Mouse (Mus musculus) layer of hippocampus, adult 2 months (tissue): Measurements from ENCODE around the gene Mlxip. TPM values are rescaled to one million over a fixed set of nuclear protein-coding genes. Genes with fewer than 3 reads are reported as not detected.

ENCODE experiments used
- DNase-seq, 2 experiments: peaks; one replicate each; pipeline ENCODE4 v3.0.0; 2022; ENCODE audit warnings: low spot score in 2 of 2
- H3K27ac ChIP-seq: fragments of 200-600 bp; 2 replicates; pipeline ENCODE4 v1.8.1; 2022
- H3K4me3 ChIP-seq: fragments of 200-600 bp; 2 replicates; pipeline ENCODE4 v1.8.1; 2022; ENCODE audit warnings: mild to moderate bottlenecking
- CTCF ChIP-seq: fragments of 200-600 bp; conservative IDR thresholded peaks from 2 replicates; pipeline ENCODE4 v1.8.1; 2022; ENCODE audit warnings: antibody characterized with exemption, mild to moderate bottlenecking, moderate library complexity
- total RNA-seq, 2 experiments: library from RNA; stranded (reverse); gene quantifications; 2 replicates each; pipeline ENCODE4 v1.2.3; 2021

The Mlxip gene
- total RNA-seq, 2 experiments from 2014 or later: 17.7 to 18.3 TPM

DNA sequence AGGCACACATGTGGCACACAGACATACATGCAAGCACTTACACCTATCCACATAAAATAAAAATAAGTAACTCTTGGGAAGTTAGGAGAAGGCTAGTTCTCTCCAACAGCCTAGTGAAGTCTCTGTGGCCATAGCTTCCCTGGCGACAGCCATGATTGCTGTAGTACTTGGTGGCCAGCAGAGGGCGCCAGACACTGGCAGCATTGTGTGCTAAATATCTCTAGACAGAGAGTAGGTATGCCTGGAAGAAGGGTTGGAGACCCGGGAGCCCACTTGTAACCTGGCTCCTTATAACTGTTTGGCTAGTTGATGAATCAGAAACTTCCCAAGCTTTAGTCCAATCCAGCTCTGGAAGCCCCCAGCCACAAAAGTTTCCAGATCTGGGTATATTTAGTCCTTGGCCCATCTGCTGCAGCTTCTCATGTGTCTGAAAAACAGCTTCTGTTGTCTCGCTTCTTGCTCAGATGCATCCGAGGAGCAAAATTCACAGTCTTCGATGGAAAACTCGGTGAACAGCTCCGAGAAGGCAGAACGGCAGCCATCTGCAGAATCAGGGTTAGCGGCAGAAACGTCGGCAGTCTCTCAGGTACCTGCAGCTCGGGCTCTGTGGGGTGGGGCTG, 25.6 kb upstream of the Mlxip start:
- peak; percentile 99 for TF ChIP-seq CTCF
- peak; percentile 42 for DNase-seq
- H3K4me3 ChIP-seq: no peak overlapping the region
- peak overlapping the region; percentile 77; the same call in 1 of the 2 replicates for H3K27ac ChIP-seq

DNA sequence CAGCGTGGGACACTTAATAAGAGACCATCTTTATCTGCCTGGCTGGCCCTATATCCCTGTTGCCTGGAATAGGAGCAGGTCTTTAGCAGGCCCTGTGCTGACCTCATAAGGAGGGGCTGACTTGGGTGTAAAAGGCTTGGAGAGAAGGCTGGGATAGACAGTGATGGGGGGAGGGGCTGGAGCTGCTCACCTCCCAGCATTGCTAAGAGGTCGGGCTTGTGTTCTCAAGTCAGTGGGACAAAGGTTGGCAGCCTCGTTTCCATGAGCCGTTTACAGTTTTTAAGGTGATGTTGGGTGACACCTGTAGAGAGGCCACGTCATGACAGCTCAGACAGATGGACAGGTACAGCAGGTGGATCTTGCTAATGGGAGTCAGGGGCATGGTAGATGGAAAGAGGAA, 24.5 kb upstream of the Mlxip start:
- 0 out of 2 replicates have a peak overlapping the region, but pooled peaks have one; percentile 77 for H3K27ac ChIP-seq
- no peak for DNase-seq
- H3K4me3 ChIP-seq: no peak overlapping the region
- TF ChIP-seq CTCF: no peak

DNA sequence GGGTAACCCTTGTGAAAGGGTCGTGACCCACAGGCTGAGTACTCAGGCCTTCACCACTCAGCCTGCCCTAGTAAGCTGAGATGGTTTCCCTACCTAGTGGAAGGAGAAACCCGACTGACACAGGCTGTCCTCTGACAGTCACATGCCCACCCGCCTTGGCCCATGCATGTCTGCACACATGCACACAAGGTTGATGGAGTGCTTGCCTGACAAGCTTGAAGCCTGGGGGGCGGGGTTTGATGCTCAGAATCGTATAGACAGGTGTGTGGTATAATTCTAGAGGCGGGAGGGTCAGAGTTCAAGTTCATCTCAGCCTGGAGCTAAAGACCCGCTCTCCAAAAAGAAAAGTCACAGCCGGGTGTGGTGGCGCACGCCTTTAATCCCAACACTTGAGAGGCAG, 19.3 kb upstream of the Mlxip start:
- no peak for DNase-seq
- Histone ChIP-seq H3K27ac (no peak overlapping the region), H3K4me3 (no peak overlapping the region)
- TF ChIP-seq CTCF: no peak

DNA sequence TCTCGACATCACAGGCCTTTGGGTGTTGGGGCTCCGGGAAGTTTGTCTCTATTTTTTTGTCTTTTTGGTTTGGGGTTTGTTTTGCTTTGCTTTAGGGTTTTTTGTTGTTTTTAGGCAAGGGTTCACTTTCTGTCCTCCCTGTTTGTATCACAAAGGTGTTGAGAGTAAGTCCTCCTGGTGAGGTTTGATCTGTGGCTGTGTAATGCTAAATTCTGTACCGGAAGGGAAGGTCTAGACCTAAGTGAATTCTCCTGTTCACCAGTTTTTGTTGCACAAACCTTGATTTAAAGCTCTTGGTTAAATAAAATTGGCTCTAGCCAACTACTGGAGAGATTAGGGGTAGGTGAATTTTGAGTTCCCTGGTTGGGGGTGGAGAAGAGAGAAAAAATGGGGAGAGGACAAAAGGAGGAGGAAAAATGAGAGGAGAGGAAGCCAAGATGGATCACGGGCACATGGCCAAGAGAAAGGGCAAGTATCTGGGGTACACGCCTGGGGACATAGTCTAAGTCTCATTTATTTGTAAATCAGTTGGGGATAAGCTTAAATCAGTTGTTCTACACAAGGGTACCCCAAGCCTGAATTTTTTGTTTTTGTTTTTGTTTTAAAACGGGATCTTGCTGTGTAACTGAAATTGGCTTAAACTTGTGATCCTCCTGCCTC, 18.7 kb upstream of the Mlxip start:
- Histone ChIP-seq H3K27ac (peak overlapping the region; percentile 39; the same call in 1 of the 2 replicates), H3K4me3 (no peak overlapping the region)
- DNase-seq: no peak
- no peak for TF ChIP-seq CTCF

DNA sequence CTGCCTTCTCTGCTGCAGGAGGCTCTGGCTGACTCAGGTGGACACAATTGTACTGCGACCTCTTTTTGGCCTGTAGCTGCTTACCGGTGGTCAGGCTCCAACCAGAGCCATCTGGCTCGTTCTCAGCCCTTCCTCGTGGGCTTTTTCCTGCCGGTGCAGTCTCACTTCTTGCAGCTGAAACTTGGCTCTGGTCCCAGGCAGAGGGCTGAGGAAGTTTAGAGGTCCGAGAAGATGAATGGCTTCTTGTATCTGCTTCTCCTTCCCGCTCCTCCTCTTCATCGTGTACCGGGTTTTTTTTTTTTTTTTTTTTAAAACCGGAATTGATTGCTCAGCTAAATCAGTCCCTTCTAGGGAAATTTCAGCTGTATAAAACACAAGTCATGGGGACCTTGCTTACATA, 18.0 kb upstream of the Mlxip start:
- Histone ChIP-seq H3K27ac (0 out of 2 replicates have a peak overlapping the region, but pooled peaks have one; percentile 65), H3K4me3 (no peak overlapping the region)
- TF ChIP-seq CTCF: no peak
- DNase-seq: peak; percentile 48 to 63

DNA sequence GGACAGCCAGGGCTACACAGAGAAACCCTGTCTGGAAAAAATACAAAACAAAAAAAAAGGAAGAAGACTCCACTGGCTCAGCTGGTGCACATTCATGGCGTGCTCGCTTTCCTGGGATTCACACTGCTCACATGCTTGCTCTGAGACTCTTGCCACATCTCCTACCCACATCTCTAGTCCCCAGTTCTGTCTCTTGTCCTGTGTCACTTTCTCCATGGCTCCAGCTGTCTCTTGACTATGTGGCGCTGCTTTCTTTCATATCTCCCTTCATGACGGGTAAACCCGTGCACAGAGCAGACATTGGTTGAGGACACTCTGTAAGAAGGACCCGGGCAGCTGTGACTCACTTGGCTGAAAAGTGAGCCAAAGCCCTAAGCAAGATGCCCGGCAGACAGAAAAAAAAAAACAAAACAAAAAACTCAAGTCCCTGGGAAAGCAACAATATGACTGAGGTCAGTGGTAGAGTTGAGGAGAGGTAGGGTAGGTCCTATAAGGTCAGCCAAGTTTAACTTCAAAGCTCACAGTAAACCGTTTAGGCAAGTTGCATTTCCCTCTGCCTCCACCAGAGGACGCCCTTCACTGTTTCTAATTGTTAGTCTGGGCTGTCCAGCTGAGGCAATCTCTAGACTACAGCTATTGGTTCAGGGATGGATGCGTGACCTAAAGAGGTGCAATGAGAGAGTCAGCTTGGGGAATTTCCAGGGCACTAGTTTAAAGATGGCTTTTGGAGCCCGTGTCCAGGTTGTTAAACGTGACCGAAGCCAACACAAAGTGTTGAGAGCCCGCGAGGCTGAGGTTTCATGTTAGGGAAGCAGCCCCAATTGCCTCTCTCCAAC, 17.3 kb upstream of the Mlxip start:
- peak; percentile 66 to 82 for DNase-seq
- peak overlapping the region; percentile 65 for H3K27ac ChIP-seq
- peak; percentile 100 for TF ChIP-seq CTCF
- no peak overlapping the region for H3K4me3 ChIP-seq

DNA sequence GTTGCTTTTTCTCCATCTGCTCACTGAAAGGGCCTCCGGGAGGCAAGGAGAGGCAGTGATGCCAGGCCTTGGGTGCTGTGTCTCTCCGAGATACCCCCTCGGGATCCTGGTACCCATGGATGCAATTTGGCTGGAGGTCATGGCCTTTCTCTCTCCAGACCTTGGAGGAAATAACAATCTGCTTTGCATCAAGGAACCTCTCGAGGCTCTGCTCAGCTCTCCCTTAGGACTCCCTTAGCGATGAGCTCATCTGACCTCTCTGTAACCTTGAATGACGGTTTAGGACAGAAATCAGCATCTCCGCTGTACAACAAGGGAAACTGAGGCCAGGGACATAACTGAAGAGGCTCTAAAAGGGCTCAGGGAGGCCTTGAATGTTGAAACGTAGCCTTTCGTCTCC, 15.9 kb upstream of the Mlxip start:
- Histone ChIP-seq H3K4me3 (no peak overlapping the region), H3K27ac (no peak overlapping the region)
- DNase-seq: no peak
- no peak for TF ChIP-seq CTCF

DNA sequence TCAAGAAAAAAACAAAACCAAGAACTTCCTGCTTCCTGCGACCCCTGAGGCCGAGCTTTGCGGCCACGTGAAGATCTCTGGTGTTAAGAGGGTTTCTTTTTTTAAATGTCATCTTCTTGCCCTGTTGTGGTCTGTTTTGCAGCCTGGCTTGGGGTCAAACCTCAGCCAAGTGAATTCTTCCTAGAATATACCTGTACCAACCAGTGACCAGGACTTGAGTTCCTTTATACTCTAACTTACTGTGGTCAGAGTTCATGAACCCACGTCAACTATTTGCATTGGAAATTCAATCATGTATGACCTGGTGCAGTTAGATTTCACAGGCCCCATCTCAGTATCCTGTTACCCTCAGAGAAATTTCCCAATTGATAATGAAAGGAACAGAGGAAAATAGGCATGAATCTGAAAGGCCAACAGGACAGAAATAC, 15.1 kb upstream of the Mlxip start:
- Histone ChIP-seq H3K27ac (no peak overlapping the region), H3K4me3 (no peak overlapping the region)
- DNase-seq: no peak
- TF ChIP-seq CTCF: no peak

DNA sequence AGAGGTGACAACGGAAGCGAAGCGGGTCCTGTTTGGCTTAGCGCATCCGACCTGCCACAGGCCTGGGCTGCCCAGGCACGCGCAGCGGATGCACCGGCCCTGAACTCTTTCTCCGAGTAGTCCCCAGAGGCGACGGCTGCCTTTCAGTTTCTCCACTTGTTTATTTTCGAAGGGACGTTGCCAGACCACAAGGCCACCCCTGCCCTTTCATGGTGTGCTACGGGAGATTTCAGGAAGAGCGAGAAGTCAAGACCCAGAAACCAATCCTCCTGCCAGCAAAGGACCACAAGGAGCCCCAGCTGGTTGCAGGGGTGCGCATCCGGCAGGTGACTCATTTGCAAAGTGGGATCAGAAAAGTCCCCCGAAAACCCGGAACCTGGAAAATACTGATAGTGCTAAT, 12.6 kb upstream of the Mlxip start:
- no peak overlapping the region for H3K27ac ChIP-seq
- no peak for DNase-seq
- H3K4me3 ChIP-seq: no peak overlapping the region
- TF ChIP-seq CTCF: no peak

DNA sequence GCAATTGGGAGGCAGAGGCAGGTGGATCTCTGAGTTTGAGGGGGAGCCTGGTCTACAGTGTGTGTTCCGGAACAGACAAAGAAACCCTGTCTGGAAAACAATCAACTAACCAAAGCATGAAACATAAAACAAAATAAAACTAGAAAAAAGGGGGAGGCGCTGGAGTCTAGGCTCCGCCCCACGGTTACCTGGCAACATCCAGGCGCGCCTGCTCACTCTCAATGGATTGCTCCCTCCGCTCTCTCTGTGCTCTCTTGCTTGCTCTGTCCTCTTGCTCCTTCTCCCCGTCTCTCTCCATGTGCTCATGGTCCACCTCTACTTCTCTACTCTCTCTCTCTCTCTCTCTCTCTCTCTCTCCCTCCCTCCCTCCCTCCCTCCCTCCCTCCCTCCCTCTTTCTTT, 11.9 kb upstream of the Mlxip start:
- no peak overlapping the region for H3K27ac ChIP-seq
- no peak for TF ChIP-seq CTCF
- H3K4me3 ChIP-seq: no peak overlapping the region
- no peak for DNase-seq

DNA sequence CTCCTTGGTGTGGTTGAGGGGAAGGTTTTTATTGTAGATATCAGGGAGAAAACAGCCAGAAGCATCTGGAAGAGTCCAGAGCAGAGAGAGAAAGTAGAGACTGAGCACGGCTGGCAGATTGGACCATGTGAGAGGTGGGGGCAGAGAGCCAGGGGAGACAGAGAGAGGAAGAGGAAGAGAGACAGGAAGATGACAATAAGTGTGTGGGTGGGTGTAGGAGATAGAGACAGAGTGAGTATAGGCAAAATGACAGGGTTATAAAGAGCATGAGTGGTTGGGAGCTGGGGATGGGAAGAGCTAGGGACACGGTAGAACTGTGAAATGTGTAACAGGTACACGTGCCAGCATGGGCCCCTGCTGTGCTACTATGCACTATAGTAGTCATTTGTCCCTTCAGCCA, 6.1 kb upstream of the Mlxip start:
- no peak overlapping the region for H3K4me3 ChIP-seq
- TF ChIP-seq CTCF: no peak
- no peak overlapping the region for H3K27ac ChIP-seq
- DNase-seq: no peak

DNA sequence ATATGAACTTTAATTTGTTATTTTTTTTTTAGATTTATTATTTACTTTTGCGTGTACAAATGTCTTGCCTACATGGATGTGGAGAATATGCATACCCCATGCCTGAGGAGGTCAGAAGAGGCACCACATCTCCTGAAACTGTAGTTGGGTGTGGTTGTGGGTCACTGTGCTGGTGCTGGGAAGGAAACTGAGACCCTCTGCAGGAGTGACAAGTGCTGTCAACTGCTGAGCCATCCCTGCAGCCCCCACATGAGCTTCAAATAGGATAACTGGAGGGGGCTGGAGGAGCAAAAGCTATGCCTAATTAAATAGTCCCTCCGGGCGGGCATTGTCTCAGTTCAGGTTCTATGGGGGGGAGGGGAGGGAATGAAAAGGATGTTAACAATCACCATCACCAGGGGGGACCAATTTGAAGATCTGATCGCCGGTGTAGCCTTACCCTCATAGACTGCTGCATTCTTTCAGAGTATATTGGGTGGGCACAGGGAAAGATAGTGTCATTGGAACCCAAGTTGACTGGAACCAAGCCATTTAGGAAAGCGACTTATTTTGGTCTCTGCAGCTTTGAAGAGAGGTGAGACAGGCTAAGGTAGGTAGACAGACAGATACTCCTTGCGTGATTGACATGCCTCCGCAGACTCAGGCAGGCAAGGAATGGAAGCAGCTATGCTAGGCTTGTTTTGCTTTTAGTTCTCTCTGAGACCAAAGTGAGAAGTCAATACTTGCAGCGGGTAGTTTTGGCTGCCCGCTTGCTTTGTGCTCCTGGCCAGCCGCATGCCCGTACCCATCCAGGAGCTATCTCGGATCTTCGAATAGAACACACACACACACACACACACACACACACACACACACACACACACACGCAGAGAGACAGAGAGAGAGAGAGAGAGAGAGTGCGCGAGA, 3.8 kb upstream of the Mlxip start:
- Histone ChIP-seq H3K4me3 (peak overlapping the region; percentile 49), H3K27ac (no peak overlapping the region)
- TF ChIP-seq CTCF: no peak
- no peak for DNase-seq
